Mouse (Mus musculus): ENCODE measurements around the gene Ckap2l. TPM values are rescaled to one million over a fixed set of nuclear protein-coding genes. Genes with fewer than 3 reads are reported as not detected.

Gene Ckap2l
- total and polyA plus RNA-seq, 3 experiments, result 0.08 to 0.55 (median 0.29) TPM

DNA sequence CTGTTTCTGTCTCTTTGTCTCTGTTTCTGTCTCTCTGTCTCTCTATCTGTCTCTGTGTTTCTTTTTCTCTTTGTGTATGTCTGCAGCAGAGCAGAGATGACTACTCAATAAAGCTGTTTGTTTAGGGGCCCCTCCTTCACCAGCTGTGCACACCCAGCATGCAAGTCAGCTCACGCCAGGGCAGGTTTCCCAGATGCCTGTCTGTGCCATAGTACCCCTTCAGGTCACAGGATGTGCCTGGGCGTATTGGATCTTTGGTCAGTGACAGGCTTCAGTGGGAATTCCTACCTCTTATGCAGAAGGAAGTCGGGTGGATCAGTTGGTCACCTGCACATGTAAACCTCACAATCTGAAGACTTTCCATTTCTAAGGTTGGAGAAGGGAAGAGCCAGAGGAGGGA, 27.2 kb upstream of the Ckap2l start:
- intact Hi-C loops (cut with DNase I), result no loop called here
- Histone ChIP-seq H3K9ac (ENCODE audit: low read depth, low read length) (no peak overlapping the region), H3K4me1 (ENCODE audit: control insufficient read depth, insufficient read depth, low read length) (no peaks in the 10 kb centered on the region), H3K36me3 (ENCODE audit: control insufficient read depth, insufficient read depth, low read length) (no peaks in the 10 kb centered on the region), H3K27me3 (ENCODE audit: control insufficient read depth, insufficient read depth, low read length) (no peaks in the 10 kb centered on the region), H3K4me3 (no peak overlapping the region), H3K27ac (no peak overlapping the region), H3K79me2 (replicated peaks; ENCODE audit: control insufficient read depth, insufficient read depth, low read length) (no peaks in the 10 kb centered on the region)
- WGBS, result 67% methylated on average over 3 of the region's 3 CpGs
- TF ChIP-seq POLR2A (IDR thresholded peaks at IDR 0.05; ENCODE audit: insufficient read depth, low read depth, low read length), result no peak
- no peak for TF ChIP-seq CTCF (IDR thresholded peaks at IDR 0.05)
- no peak for DNase-seq

DNA sequence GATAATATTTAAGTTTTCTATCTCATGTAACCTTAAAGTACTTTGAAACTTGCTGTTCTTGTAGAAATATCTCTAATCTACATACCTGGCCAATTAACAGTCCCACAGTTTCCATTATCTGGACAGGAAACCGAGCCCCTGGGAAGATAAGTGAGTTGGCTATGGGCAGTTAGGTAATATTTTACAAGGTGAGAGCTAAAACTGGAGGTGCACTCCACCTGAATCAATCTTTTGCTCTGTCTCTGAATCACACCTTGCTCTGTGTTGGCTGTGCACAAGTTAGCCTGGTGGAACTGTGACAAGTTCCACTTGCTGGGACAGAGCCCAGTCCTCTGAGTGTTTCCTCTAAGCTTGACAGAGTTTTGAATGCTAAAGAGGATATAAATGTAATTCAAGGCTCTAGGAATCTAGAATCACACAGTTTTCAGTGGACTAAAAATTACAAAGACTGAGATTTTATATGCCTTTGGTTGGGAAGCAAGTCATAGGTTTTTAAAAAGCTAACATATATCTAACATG, 25.2 kb upstream of the Ckap2l start:
- no peak overlapping the region for H3K9ac ChIP-seq (ENCODE audit: low read depth, low read length)
- intact Hi-C loops (cut with DNase I), result no loop called here
- no peak for DNase-seq
- H3K27me3 ChIP-seq (ENCODE audit: control insufficient read depth, insufficient read depth, low read length), result no peaks in the 10 kb centered on the region
- no peaks in the 10 kb centered on the region for H3K36me3 ChIP-seq (ENCODE audit: control insufficient read depth, insufficient read depth, low read length)
- no peak overlapping the region for H3K4me3 ChIP-seq
- no peaks in the 10 kb centered on the region for H3K4me1 ChIP-seq (ENCODE audit: control insufficient read depth, insufficient read depth, low read length)
- 48% methylated on average over 1 of the region's 1 CpGs for WGBS
- no peaks in the 10 kb centered on the region for H3K79me2 ChIP-seq (replicated peaks; ENCODE audit: control insufficient read depth, insufficient read depth, low read length)
- TF ChIP-seq CTCF (IDR thresholded peaks at IDR 0.05), result no peak
- no peak for TF ChIP-seq POLR2A (IDR thresholded peaks at IDR 0.05; ENCODE audit: insufficient read depth, low read depth, low read length)
- no peak for TF ChIP-seq EP300 (IDR thresholded peaks at IDR 0.05; ENCODE audit: insufficient read depth, low read depth, low read length)
- H3K27ac ChIP-seq, result no peak overlapping the region

DNA sequence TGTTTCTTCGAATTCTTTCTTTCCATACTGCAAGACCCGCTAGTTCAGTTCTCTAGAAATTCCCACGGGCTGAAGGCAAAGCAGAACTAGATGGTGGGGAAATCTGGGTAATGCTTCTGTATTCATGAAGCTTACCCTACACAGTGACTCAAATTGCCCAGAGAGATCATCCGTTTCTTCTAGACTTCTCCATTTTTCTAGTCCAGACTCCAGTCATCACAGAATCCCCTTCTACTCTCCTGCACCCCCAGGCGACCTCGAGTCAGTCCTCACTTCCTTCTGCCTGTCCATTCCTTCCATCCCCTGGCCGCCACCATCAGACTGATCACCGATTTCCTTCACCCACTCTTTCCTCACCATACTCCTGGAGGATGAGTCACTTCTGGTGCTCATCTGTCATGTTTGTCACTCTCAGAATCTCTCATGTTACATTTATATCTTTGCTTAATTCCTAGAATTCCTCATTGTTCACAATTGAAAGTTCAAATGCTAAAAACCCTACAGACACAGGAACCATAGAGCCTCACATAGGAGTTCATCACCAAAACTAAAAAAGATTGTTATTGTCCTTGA, 23.1 kb upstream of the Ckap2l start:
- Histone ChIP-seq H3K9ac (ENCODE audit: low read depth, low read length) (no peak overlapping the region), H3K4me3 (no peak overlapping the region), H3K27me3 (ENCODE audit: control insufficient read depth, insufficient read depth, low read length) (no peaks in the 10 kb centered on the region), H3K36me3 (ENCODE audit: control insufficient read depth, insufficient read depth, low read length) (no peaks in the 10 kb centered on the region), H3K27ac (no peak overlapping the region), H3K4me1 (ENCODE audit: control insufficient read depth, insufficient read depth, low read length) (no peaks in the 10 kb centered on the region), H3K79me2 (replicated peaks; ENCODE audit: control insufficient read depth, insufficient read depth, low read length) (no peaks in the 10 kb centered on the region)
- intact Hi-C loops (cut with DNase I), result no loop called here
- no peak for DNase-seq
- WGBS, result 63% methylated on average over 8 of the region's 8 CpGs
- TF ChIP-seq CTCF (IDR thresholded peaks at IDR 0.05) (no peak), EP300 (IDR thresholded peaks at IDR 0.05; ENCODE audit: insufficient read depth, low read depth, low read length) (no peak), POLR2A (IDR thresholded peaks at IDR 0.05; ENCODE audit: insufficient read depth, low read depth, low read length) (no peak)

DNA sequence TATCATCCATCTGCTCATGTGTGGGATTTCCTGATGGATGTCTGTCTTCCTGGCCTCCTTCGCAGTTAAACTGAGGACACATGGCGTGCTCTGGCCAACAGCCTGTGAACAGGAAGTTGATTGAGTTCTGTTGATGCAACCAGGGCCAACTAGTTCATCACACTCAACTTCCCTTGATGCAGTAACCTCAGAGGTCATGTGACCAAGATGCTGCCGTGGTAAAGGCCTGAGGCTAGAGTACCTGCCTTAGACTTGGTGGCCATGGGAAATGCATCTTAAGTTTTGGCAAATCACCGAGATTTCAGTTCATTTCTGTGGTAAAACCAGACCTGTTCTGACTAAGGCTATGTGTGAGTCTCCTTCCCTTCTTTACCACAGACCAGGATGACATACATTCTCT, 18.8 kb upstream of the Ckap2l start:
- Histone ChIP-seq H3K9ac (ENCODE audit: low read depth, low read length) (no peak overlapping the region), H3K36me3 (ENCODE audit: control insufficient read depth, insufficient read depth, low read length) (no peaks in the 10 kb centered on the region), H3K79me2 (replicated peaks; ENCODE audit: control insufficient read depth, insufficient read depth, low read length) (no peaks in the 10 kb centered on the region), H3K4me1 (ENCODE audit: control insufficient read depth, insufficient read depth, low read length) (no peaks in the 10 kb centered on the region), H3K4me3 (no peak overlapping the region), H3K27ac (no peak overlapping the region), H3K27me3 (ENCODE audit: control insufficient read depth, insufficient read depth, low read length) (no peaks in the 10 kb centered on the region)
- WGBS, result 55% methylated on average over 4 of the region's 4 CpGs
- no peak for DNase-seq
- intact Hi-C loops (cut with DNase I), result no loop called here
- TF ChIP-seq EP300 (IDR thresholded peaks at IDR 0.05; ENCODE audit: insufficient read depth, low read depth, low read length), result no peak

DNA sequence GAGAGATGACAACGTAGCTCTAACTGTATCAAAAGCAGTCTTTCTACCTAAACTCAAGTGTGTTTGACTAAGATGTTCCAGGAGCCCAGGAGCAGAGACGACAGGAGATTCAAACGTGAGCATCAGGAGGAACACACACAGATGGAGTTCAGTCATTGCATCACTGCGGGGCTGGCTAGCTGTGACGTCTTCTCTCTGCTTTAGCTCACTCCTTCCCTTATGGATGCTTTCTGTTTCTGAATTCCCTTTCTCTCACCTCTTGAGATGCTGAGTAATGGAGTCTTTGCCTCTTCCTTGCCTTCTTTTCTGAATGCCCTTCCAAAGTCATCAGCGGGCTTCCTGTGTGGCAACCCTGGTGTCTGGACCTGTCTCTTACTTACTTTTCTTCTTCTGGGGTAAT, 17.9 kb upstream of the Ckap2l start:
- Histone ChIP-seq H3K79me2 (replicated peaks; ENCODE audit: control insufficient read depth, insufficient read depth, low read length) (no peaks in the 10 kb centered on the region), H3K27me3 (ENCODE audit: control insufficient read depth, insufficient read depth, low read length) (no peaks in the 10 kb centered on the region), H3K36me3 (ENCODE audit: control insufficient read depth, insufficient read depth, low read length) (no peaks in the 10 kb centered on the region), H3K9ac (ENCODE audit: low read depth, low read length) (no peak overlapping the region), H3K4me3 (no peak overlapping the region), H3K27ac (no peak overlapping the region), H3K4me1 (ENCODE audit: control insufficient read depth, insufficient read depth, low read length) (no peaks in the 10 kb centered on the region)
- WGBS, result 76% methylated on average over 6 of the region's 6 CpGs
- intact Hi-C loops (cut with DNase I), result no loop called here
- no peak for DNase-seq
- TF ChIP-seq CTCF (IDR thresholded peaks at IDR 0.05), result no peak
- no peak for TF ChIP-seq EP300 (IDR thresholded peaks at IDR 0.05; ENCODE audit: insufficient read depth, low read depth, low read length)
- TF ChIP-seq POLR2A (IDR thresholded peaks at IDR 0.05; ENCODE audit: insufficient read depth, low read depth, low read length), result no peak

DNA sequence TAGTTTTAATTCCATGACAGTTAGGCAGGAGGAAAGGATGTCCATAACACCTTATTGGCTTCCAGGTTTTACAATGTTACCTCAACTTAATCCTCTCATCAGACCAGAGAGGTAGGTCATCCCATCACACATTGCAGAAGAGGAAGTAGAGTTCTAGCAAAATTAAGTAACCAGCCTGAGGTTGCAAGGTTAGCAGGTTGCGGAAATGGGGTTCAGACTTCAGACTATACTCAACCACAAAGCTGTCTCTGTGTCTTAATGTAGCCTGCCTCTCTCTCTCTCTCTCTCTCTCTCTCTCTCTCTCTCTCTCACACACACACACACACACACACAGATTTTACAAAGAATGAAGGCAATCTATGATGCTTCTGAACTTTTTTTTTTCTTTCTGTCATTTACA, 16.9 kb upstream of the Ckap2l start:
- TF ChIP-seq EP300 (IDR thresholded peaks at IDR 0.05; ENCODE audit: insufficient read depth, low read depth, low read length), result no peak
- no peak for TF ChIP-seq POLR2A (IDR thresholded peaks at IDR 0.05; ENCODE audit: insufficient read depth, low read depth, low read length)
- no peak for TF ChIP-seq CTCF (IDR thresholded peaks at IDR 0.05)
- Histone ChIP-seq H3K9ac (ENCODE audit: low read depth, low read length) (no peak overlapping the region), H3K27me3 (ENCODE audit: control insufficient read depth, insufficient read depth, low read length) (no peaks in the 10 kb centered on the region), H3K4me1 (ENCODE audit: control insufficient read depth, insufficient read depth, low read length) (no peaks in the 10 kb centered on the region), H3K4me3 (no peak overlapping the region), H3K36me3 (ENCODE audit: control insufficient read depth, insufficient read depth, low read length) (no peaks in the 10 kb centered on the region), H3K79me2 (replicated peaks; ENCODE audit: control insufficient read depth, insufficient read depth, low read length) (no peaks in the 10 kb centered on the region), H3K27ac (no peak overlapping the region)
- no peak for DNase-seq
- intact Hi-C loops (cut with DNase I), result no loop called here
- 85% methylated on average over 1 of the region's 1 CpGs for WGBS

All from heart, adult 2 months (tissue).